Mouse (Mus musculus): ENCODE results near the gene Slc39a9. TPM values are rescaled to one million over a fixed set of nuclear protein-coding genes. Genes with fewer than 3 reads are reported as not detected.

Gene Slc39a9
- polyA plus RNA-seq, 1 experiment = 6.9 TPM

DNA sequence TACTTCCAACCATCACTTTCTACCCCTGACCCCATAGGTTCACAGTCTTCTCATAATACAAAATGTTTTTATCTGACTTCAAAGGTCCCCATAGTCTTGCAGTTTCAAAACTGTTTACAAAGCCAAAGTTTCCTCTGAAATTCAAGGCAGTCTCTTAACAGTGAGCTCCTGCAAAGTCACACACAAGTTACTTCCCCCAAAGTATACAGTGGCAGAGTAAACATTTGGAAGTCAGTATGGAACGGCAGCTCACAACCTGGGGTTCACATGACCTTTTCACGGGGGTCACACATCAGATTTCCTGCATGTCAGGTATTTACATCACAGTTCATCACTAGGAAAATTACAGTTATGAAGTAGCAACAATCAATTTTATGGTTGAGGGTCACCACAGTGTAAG lies 20.3 kb downstream of the Slc39a9 start:
- TF ChIP-seq CTCF (IDR thresholded peaks at IDR 0.05; ENCODE audit: control insufficient read depth, insufficient read depth, low read length) = no peak
- TF ChIP-seq POLR2A (IDR thresholded peaks at IDR 0.05; ENCODE audit: borderline replicate concordance, control insufficient read depth, low read depth, low read length) = no peak
- H3K4me1 ChIP-seq (ENCODE audit: control insufficient read depth, insufficient read depth, low read length) = no peaks in the 10 kb centered on the region
- no peak overlapping the region for H3K4me3 ChIP-seq (replicated peaks; ENCODE audit: control insufficient read depth, low read depth, low read length)
- WGBS = 82% methylated on average over 2 of the region's 2 CpGs
- no peak overlapping the region for H3K27ac ChIP-seq (ENCODE audit: control insufficient read depth, insufficient read depth, low read depth, low read length, poor library complexity)

DNA sequence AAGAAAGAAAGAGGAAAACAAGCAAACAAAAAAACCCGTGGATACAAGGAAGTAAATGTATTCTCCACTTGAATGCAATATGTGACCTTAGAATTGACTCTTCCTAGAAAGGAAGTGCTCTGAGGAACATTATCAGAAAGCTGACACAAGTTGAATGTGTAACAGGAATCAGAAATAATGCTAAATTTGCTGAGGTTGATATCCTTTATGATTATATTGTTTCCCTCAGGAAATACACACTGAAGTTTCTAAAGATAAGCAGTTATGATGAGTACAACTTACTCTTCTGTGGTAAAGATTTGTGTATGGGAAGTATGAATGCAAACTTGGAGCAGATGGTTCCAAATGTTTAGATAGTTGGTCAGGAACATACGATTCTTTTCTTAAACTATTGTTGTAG lies 24.7 kb downstream of the Slc39a9 start:
- no peaks in the 10 kb centered on the region for H3K4me1 ChIP-seq (ENCODE audit: control insufficient read depth, insufficient read depth, low read length)
- no peak overlapping the region for H3K4me3 ChIP-seq (replicated peaks; ENCODE audit: control insufficient read depth, low read depth, low read length)
- H3K27ac ChIP-seq (ENCODE audit: control insufficient read depth, insufficient read depth, low read depth, low read length, poor library complexity) = no peak overlapping the region
- TF ChIP-seq CTCF (IDR thresholded peaks at IDR 0.05; ENCODE audit: control insufficient read depth, insufficient read depth, low read length) (no peak), POLR2A (IDR thresholded peaks at IDR 0.05; ENCODE audit: borderline replicate concordance, control insufficient read depth, low read depth, low read length) (no peak)
- 43% methylated on average over 2 of the region's 2 CpGs for WGBS

DNA sequence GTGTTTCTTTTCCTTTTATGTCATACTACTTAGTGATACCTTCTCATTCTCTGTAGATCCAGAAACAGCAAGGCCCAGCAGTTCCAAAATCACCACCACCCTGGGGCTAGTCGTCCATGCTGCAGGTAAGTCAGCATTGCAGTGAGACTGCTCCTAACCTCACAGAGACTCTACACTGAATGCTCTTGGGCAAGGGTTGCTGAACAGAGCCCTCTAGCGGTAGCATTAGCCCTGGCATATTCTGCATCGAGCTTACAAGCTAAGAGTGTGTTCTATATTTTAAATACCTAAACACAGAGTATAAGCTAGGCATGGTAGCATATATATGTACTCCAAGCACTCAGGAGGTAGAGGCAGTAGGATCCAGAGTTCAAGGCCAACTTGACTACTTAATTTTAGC lies 29.5 kb downstream of the Slc39a9 start:
- WGBS = 8% methylated on average over 3 of the region's 3 CpGs
- H3K4me3 ChIP-seq (replicated peaks; ENCODE audit: control insufficient read depth, low read depth, low read length) = no peak overlapping the region
- H3K27ac ChIP-seq (ENCODE audit: control insufficient read depth, insufficient read depth, low read depth, low read length, poor library complexity) = no peak overlapping the region
- peak; percentile 66 for TF ChIP-seq CTCF (IDR thresholded peaks at IDR 0.05; ENCODE audit: control insufficient read depth, insufficient read depth, low read length)
- TF ChIP-seq POLR2A (IDR thresholded peaks at IDR 0.05; ENCODE audit: borderline replicate concordance, control insufficient read depth, low read depth, low read length) = no peak
- H3K4me1 ChIP-seq (ENCODE audit: control insufficient read depth, insufficient read depth, low read length) = no peaks in the 10 kb centered on the region

DNA sequence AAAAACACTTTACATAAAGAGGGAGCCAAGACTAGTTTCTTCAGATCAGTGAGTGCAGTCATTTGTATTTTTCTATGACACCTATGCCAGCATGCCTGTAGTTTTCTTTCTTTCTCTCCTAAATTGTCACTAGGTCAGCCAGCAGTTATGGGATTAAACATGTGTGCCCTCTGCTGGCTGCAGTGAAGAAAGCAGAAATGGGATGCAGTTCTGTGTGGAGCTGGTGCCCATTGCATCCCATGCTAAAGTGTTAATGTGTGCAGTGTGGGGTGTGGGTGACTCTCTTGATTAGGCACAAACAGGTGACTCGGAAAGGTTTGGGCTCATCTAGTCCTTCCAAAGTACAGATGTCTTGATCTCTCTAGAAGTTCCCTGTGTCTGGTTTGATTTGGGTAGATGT lies 37.7 kb downstream of the Slc39a9 start:
- TF ChIP-seq POLR2A (IDR thresholded peaks at IDR 0.05; ENCODE audit: borderline replicate concordance, control insufficient read depth, low read depth, low read length) (no peak), CTCF (IDR thresholded peaks at IDR 0.05; ENCODE audit: control insufficient read depth, insufficient read depth, low read length) (peak; percentile 43)
- Histone ChIP-seq H3K4me1 (ENCODE audit: control insufficient read depth, insufficient read depth, low read length) (no peaks in the 10 kb centered on the region; the same call in 1 of the 2 replicates), H3K27ac (ENCODE audit: control insufficient read depth, insufficient read depth, low read depth, low read length, poor library complexity) (no peak overlapping the region), H3K4me3 (replicated peaks; ENCODE audit: control insufficient read depth, low read depth, low read length) (no peak overlapping the region)
- WGBS = 84% methylated on average over 1 of the region's 1 CpGs

DNA sequence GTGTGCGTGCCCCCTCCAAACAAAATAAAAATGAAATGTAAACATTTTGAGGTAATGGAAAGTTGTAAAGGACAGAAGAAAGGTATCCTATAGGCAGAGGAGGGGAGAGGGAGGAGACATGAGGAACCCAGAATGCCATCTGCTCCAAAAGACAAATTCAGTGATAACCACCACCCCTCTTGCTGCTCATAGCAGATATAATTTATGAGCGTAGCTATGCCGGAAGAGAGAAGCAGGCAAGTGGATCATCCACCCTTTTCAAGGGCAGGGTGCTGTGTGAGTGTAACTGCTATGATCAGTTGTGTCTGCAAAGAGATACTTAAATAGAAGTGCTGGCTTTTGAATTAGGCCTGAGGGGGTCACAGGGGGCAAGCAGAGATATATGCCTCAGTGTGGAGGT lies 39.9 kb downstream of the Slc39a9 start:
- TF ChIP-seq CTCF (IDR thresholded peaks at IDR 0.05; ENCODE audit: control insufficient read depth, insufficient read depth, low read length) (no peak), POLR2A (IDR thresholded peaks at IDR 0.05; ENCODE audit: borderline replicate concordance, control insufficient read depth, low read depth, low read length) (no peak)
- H3K4me1 ChIP-seq (ENCODE audit: control insufficient read depth, insufficient read depth, low read length) = no peaks in the 10 kb centered on the region; the same call in 1 of the 2 replicates
- peak overlapping the region; percentile 36; the same call in 1 of the 2 replicates for H3K27ac ChIP-seq (ENCODE audit: control insufficient read depth, insufficient read depth, low read depth, low read length, poor library complexity)
- H3K4me3 ChIP-seq (replicated peaks; ENCODE audit: control insufficient read depth, low read depth, low read length) = no peak overlapping the region
- WGBS = 74% methylated on average over 3 of the region's 3 CpGs

DNA sequence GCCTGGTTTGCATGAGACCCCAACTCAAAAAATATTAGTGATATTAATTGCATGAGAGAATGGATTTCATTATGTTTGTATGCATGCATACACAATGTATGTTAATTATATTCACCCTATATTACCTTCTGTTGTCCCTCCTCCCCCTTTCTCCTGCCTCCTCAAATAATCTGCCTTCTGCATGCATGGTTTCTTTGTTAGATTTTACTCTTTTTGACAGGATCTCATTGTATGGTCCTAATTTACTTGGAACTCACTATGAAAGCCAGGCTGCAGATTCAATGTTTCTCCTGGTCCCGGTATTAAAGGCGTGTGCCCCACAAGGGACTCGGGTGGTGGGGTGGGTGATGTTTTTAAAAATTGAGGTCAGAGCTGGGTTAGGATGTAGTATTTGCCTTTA lies 40.6 kb downstream of the Slc39a9 start:
- H3K4me1 ChIP-seq (ENCODE audit: control insufficient read depth, insufficient read depth, low read length) = no peaks in the 10 kb centered on the region; the same call in 1 of the 2 replicates
- H3K27ac ChIP-seq (ENCODE audit: control insufficient read depth, insufficient read depth, low read depth, low read length, poor library complexity) = no peak overlapping the region
- no peak overlapping the region for H3K4me3 ChIP-seq (replicated peaks; ENCODE audit: control insufficient read depth, low read depth, low read length)
- TF ChIP-seq CTCF (IDR thresholded peaks at IDR 0.05; ENCODE audit: control insufficient read depth, insufficient read depth, low read length) (no peak), POLR2A (IDR thresholded peaks at IDR 0.05; ENCODE audit: borderline replicate concordance, control insufficient read depth, low read depth, low read length) (no peak)
- 89% methylated on average over 3 of the region's 3 CpGs for WGBS

- 17% methylated on average over 10 of the region's 10 CpGs for WGBS
- Histone ChIP-seq H3K4me1 (ENCODE audit: control insufficient read depth, insufficient read depth, low read length) (no peaks in the 10 kb centered on the region), H3K27ac (ENCODE audit: control insufficient read depth, insufficient read depth, low read depth, low read length, poor library complexity) (no peak overlapping the region), H3K4me3 (replicated peaks; ENCODE audit: control insufficient read depth, low read depth, low read length) (no peak overlapping the region)
- no peak for TF ChIP-seq POLR2A (IDR thresholded peaks at IDR 0.05; ENCODE audit: borderline replicate concordance, control insufficient read depth, low read depth, low read length)
- TF ChIP-seq CTCF (IDR thresholded peaks at IDR 0.05; ENCODE audit: control insufficient read depth, insufficient read depth, low read length) = no peak
These were observed 44.1 kb downstream of the Slc39a9 start for GRCm38 (mm10) chr12:80687788-80688211.

- 77% methylated on average over 5 of the region's 5 CpGs for WGBS
These were observed 46.0 kb downstream of the Slc39a9 start for GRCm38 (mm10) chr12:80689696-80690095.

DNA sequence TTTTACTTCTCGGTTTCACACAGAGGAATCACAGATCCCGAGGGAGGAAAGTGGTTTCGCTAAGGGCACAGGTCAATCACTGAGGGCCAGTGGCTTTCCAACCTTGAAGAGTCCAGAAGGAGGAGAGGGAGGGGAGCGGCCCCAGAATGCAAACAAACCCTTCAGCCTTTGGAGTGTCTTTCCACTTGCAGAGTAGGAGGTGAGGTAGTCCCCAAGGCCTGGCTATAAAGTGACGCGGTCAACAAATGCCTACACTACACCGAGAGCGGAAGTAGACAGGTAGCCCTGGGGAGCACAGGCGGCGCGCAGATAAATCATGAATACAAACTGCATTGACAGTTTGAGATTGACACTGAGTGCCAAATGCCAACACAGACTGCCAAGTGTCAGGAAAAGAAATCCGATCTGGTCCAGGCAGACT lies 48.0 kb downstream of the Slc39a9 start:
- 34% methylated on average over 12 of the region's 12 CpGs for WGBS
- no peak overlapping the region for H3K4me3 ChIP-seq (replicated peaks; ENCODE audit: control insufficient read depth, low read depth, low read length)
- no peak overlapping the region for H3K27ac ChIP-seq (ENCODE audit: control insufficient read depth, insufficient read depth, low read depth, low read length, poor library complexity)
- H3K4me1 ChIP-seq (ENCODE audit: control insufficient read depth, insufficient read depth, low read length) = no peaks in the 10 kb centered on the region
- TF ChIP-seq POLR2A (IDR thresholded peaks at IDR 0.05; ENCODE audit: borderline replicate concordance, control insufficient read depth, low read depth, low read length) (no peak), CTCF (IDR thresholded peaks at IDR 0.05; ENCODE audit: control insufficient read depth, insufficient read depth, low read length) (no peak)

More at GRCm38 (mm10) chr12:80689696-80690095, 46.0 kb downstream of the Slc39a9 start:
- TF ChIP-seq POLR2A (IDR thresholded peaks at IDR 0.05; ENCODE audit: borderline replicate concordance, control insufficient read depth, low read depth, low read length) = no peak
- TF ChIP-seq CTCF (IDR thresholded peaks at IDR 0.05; ENCODE audit: control insufficient read depth, insufficient read depth, low read length) = no peak
- Histone ChIP-seq H3K4me3 (replicated peaks; ENCODE audit: control insufficient read depth, low read depth, low read length) (no peak overlapping the region), H3K27ac (ENCODE audit: control insufficient read depth, insufficient read depth, low read depth, low read length, poor library complexity) (no peak overlapping the region), H3K4me1 (ENCODE audit: control insufficient read depth, insufficient read depth, low read length) (no peaks in the 10 kb centered on the region)

Measured in bone marrow, adult 2 months (tissue).